Mouse (Mus musculus) C2C12 (cell line): ENCODE results near the gene Pdzrn4.

ENCODE experiments used
- CTCF ChIP-seq: IDR thresholded peaks from one replicate; pipeline ENCODE4 v1.5.1; 2011; ENCODE audit not compliant: control insufficient read depth, insufficient read depth, insufficient read length
- MAX ChIP-seq: IDR thresholded peaks from one replicate; pipeline ENCODE4 v1.6.1; 2011; ENCODE audit warnings: mild to moderate bottlenecking, control low read depth
- MYOD1 ChIP-seq: IDR thresholded peaks from one replicate; pipeline ENCODE4 v1.6.1; 2011; ENCODE audit warnings: low read depth; ENCODE audit not compliant: control insufficient read depth, insufficient read length
- USF1 ChIP-seq: IDR thresholded peaks from one replicate; pipeline ENCODE4 v1.6.1; 2011; ENCODE audit warnings: low read depth, mild to moderate bottlenecking, control low read depth, moderate library complexity

- TF ChIP-seq MAX (no peak), CTCF (no peak), USF1 (no peak), MYOD1 (no peak)
These were observed 20.0 kb downstream of the Pdzrn4 start for GRCm38 (mm10) chr15:92416658-92417057.
